In genomic region chr15:82277591-82277990, GRCm38 (mm10) we compare ENCODE assay signal across 15 mouse cellular contexts. TPM values are rescaled to one million over a fixed set of nuclear protein-coding genes. Genes with fewer than 3 reads are reported as not detected.
DNase-seq lines count a peak whose midpoint lies in the region; ATAC-seq lines count a peak whose summit lies in the region.
"Had no signal": no experiment of that assay in that cellular context is flagged by ENCODE, and none has a peak within 500 bp of the region (broad histone marks: within the 10 kb centered on the region; RNA-seq: fewer than 3 reads in every experiment).

No protein-coding gene starts in this region.

- ATAC-seq in forebrain, embryonic 13.5 days = no peak; the same call in 1 of the 2 replicates
- no peak for ATAC-seq in forebrain, embryonic 11.5 days (replicated peaks; ENCODE audit: low FRiP score)
- no peak for ATAC-seq in hindbrain, embryonic 13.5 days (ENCODE audit: low FRiP score)
- no peak for ATAC-seq in midbrain, embryonic 16.5 days

- no peaks in the 10 kb centered on the region for H3K9me3 ChIP-seq in forebrain, embryonic 13.5 days (replicated peaks)
- H3K9me3 ChIP-seq in forebrain, embryonic 11.5 days (ENCODE audit: control insufficient read depth, low read length) = no peaks in the 10 kb centered on the region
- no peaks in the 10 kb centered on the region for H3K9me3 ChIP-seq in hindbrain, embryonic 13.5 days
- no peaks in the 10 kb centered on the region for H3K9me3 ChIP-seq in midbrain, embryonic 16.5 days (replicated peaks; ENCODE audit: control insufficient read depth, low read length, poor library complexity, severe bottlenecking)
- H3K9me3 ChIP-seq: G1E had no signal

- no peak for DNase-seq in forebrain, embryonic 11.5 days (ENCODE audit: low spot score)
- peak; percentile 95 for DNase-seq in cerebellum, adult 9-11 months
- DNase-seq in adrenal gland, postnatal 25 days = no peak
- no peak for DNase-seq in lung, postnatal 14 days
- DNase-seq in heart, adult 11 months = no peak
- DNase-seq: adrenal gland, adult 8-10 months; gastrocnemius, adult 2 months; heart, postnatal 10 days; kidney, postnatal 14 days; lung, postnatal 36 days had no signal

- H3K4me1 ChIP-seq in forebrain, embryonic 13.5 days = peaks cover 39% of the 10 kb centered on the region
- H3K4me1 ChIP-seq in forebrain, embryonic 11.5 days (replicated peaks; ENCODE audit: control insufficient read depth, insufficient read depth, low read length) = peaks cover 6% of the 10 kb centered on the region; the same call in 1 of the 2 replicates
- peaks cover 44% of the 10 kb centered on the region for H3K4me1 ChIP-seq in hindbrain, embryonic 13.5 days (replicated peaks)
- peaks cover 34% of the 10 kb centered on the region for H3K4me1 ChIP-seq in midbrain, embryonic 16.5 days (ENCODE audit: control insufficient read depth, insufficient read depth, low read length)

- H3K4me2 ChIP-seq in forebrain, embryonic 13.5 days = peak overlapping the region; percentile 97
- no peak overlapping the region for H3K4me2 ChIP-seq in forebrain, embryonic 11.5 days (ENCODE audit: low read depth, low read length, severe bottlenecking)
- peak overlapping the region; percentile 95 for H3K4me2 ChIP-seq in hindbrain, embryonic 13.5 days
- peak overlapping the region; percentile 83 for H3K4me2 ChIP-seq in midbrain, embryonic 16.5 days (ENCODE audit: low read length)

- 71% methylated on average over 5 of the region's 5 CpGs for WGBS in forebrain, embryonic 13.5 days
- WGBS in forebrain, embryonic 11.5 days = 88% methylated on average over 5 of the region's 5 CpGs
- WGBS in hindbrain, embryonic 13.5 days = 70% methylated on average over 5 of the region's 5 CpGs
- WGBS in midbrain, embryonic 16.5 days = 76% methylated on average over 5 of the region's 5 CpGs

- peaks cover 47% of the 10 kb centered on the region for H3K36me3 ChIP-seq in forebrain, embryonic 13.5 days (ENCODE audit: poor library complexity, severe bottlenecking)
- peaks cover 11% of the 10 kb centered on the region; the same call in 1 of the 2 replicates for H3K36me3 ChIP-seq in forebrain, embryonic 11.5 days (ENCODE audit: control insufficient read depth, insufficient read depth, low read length)
- peaks cover 48% of the 10 kb centered on the region for H3K36me3 ChIP-seq in hindbrain, embryonic 13.5 days
- H3K36me3 ChIP-seq in midbrain, embryonic 16.5 days (ENCODE audit: control insufficient read depth, insufficient read depth, low read length) = peaks cover 15% of the 10 kb centered on the region
- H3K36me3 ChIP-seq: G1E had no signal

- peak overlapping the region; percentile 93 for H3K9ac ChIP-seq in forebrain, embryonic 13.5 days
- no peak overlapping the region for H3K9ac ChIP-seq in forebrain, embryonic 11.5 days (ENCODE audit: low read length)
- peak overlapping the region; percentile 98 for H3K9ac ChIP-seq in hindbrain, embryonic 13.5 days
- peak overlapping the region; percentile 51 for H3K9ac ChIP-seq in midbrain, embryonic 16.5 days (ENCODE audit: low read depth, low read length)

- H3K27me3 ChIP-seq in forebrain, embryonic 13.5 days = peaks cover 11% of the 10 kb centered on the region; the same call in 1 of the 2 replicates
- peaks cover 3% of the 10 kb centered on the region; the same call in 1 of the 2 replicates for H3K27me3 ChIP-seq in forebrain, embryonic 11.5 days (ENCODE audit: control insufficient read depth, insufficient read depth, low read length)
- H3K27me3 ChIP-seq in hindbrain, embryonic 13.5 days = peaks cover 16% of the 10 kb centered on the region
- no peaks in the 10 kb centered on the region for H3K27me3 ChIP-seq in midbrain, embryonic 16.5 days (ENCODE audit: control insufficient read depth, insufficient read depth, low read depth, low read length)

- H3K27ac ChIP-seq in forebrain, embryonic 13.5 days = peak overlapping the region; percentile 81
- H3K27ac ChIP-seq in forebrain, embryonic 11.5 days (ENCODE audit: low read depth, low read length) = no peak overlapping the region
- H3K27ac ChIP-seq in hindbrain, embryonic 13.5 days = peak overlapping the region; percentile 19
- H3K27ac ChIP-seq in midbrain, embryonic 16.5 days (ENCODE audit: low read length) = no peak overlapping the region; the same call in 1 of the 2 replicates
- H3K27ac ChIP-seq: gastrocnemius, adult 2 months had no signal

- H3K4me3 ChIP-seq in forebrain, embryonic 13.5 days = peak overlapping the region; percentile 77
- H3K4me3 ChIP-seq in forebrain, embryonic 11.5 days (ENCODE audit: low read depth, low read length) = no peak overlapping the region
- H3K4me3 ChIP-seq in hindbrain, embryonic 13.5 days = peak overlapping the region; percentile 81
- H3K4me3 ChIP-seq in midbrain, embryonic 16.5 days (ENCODE audit: low read depth, low read length) = peak overlapping the region; percentile 10; the same call in 1 of the 2 replicates
- H3K4me3 ChIP-seq: gastrocnemius, adult 2 months had no signal

RNA-seq across cellular contexts. Expression of gene Sept3, which starts 2.9 kb away (rescaled TPM):
- polyA plus RNA-seq in forebrain, embryonic 13.5 days (2015; fragmentation: Nextera tagmentation; extraction: Ambion mirVana) = 248 and 264 TPM in 2 replicates
- 157 and 162 TPM in 2 replicates for polyA plus RNA-seq in forebrain, embryonic 11.5 days (2014; fragmentation: Nextera tagmentation; extraction: Ambion mirVana)
- polyA plus RNA-seq in hindbrain, embryonic 13.5 days (2015; fragmentation: Nextera tagmentation; extraction: Ambion mirVana) = 329 and 346 TPM in 2 replicates
- 406 and 437 TPM in 2 replicates for polyA plus RNA-seq in midbrain, embryonic 16.5 days (2015; fragmentation: Nextera tagmentation; extraction: Ambion mirVana)
- 3.0 and 4.3 TPM in 2 replicates for total RNA-seq in adrenal gland, postnatal 25 days (2021)
- polyA plus RNA-seq: G1E had no signal

RNA-seq across cellular contexts. Expression of gene Wbp2nl, which starts 21.2 kb away (rescaled TPM):
- not detected in 2 replicates for polyA plus RNA-seq in forebrain, embryonic 13.5 days (2015; fragmentation: Nextera tagmentation; extraction: Ambion mirVana)
- polyA plus RNA-seq in forebrain, embryonic 11.5 days (2014; fragmentation: Nextera tagmentation; extraction: Ambion mirVana) = 0.19 TPM in 1 of 2 replicates, not detected in the other
- polyA plus RNA-seq in hindbrain, embryonic 13.5 days (2015; fragmentation: Nextera tagmentation; extraction: Ambion mirVana) = 0.16 and 0.18 TPM in 2 replicates
- polyA plus RNA-seq in midbrain, embryonic 16.5 days (2015; fragmentation: Nextera tagmentation; extraction: Ambion mirVana) = 0.25 TPM in 1 of 2 replicates, not detected in the other
- not detected in 2 replicates for total RNA-seq in adrenal gland, postnatal 25 days (2021)
- total RNA-seq: adrenal gland, adult 8-10 months; gastrocnemius, adult 2 months; heart, postnatal 10 days; liver, adult 2 months had no signal
- polyA plus RNA-seq: G1E; liver, adult 2 months had no signal

RNA-seq across cellular contexts. Expression of gene 1500009C09Rik, which starts 25.4 kb away (rescaled TPM):
- 7.7 and 7.8 TPM in 2 replicates for polyA plus RNA-seq in forebrain, embryonic 13.5 days (2015; fragmentation: Nextera tagmentation; extraction: Ambion mirVana)
- polyA plus RNA-seq in forebrain, embryonic 11.5 days (2014; fragmentation: Nextera tagmentation; extraction: Ambion mirVana) = 2.2 and 2.4 TPM in 2 replicates
- 8.9 and 9.2 TPM in 2 replicates for polyA plus RNA-seq in hindbrain, embryonic 13.5 days (2015; fragmentation: Nextera tagmentation; extraction: Ambion mirVana)
- polyA plus RNA-seq in midbrain, embryonic 16.5 days (2015; fragmentation: Nextera tagmentation; extraction: Ambion mirVana) = 21.0 and 21.7 TPM in 2 replicates
- total RNA-seq in adrenal gland, postnatal 25 days (2021) = 0.62 TPM in 1 of 2 replicates, not detected in the other
- total RNA-seq: G1E; gastrocnemius, adult 2 months; heart, postnatal 10 days had no signal
- polyA plus RNA-seq: G1E; liver, adult 2 months had no signal

RNA-seq across cellular contexts. Expression of gene Cenpm, which starts 33.0 kb away (rescaled TPM):
- polyA plus RNA-seq in forebrain, embryonic 13.5 days (2015; fragmentation: Nextera tagmentation; extraction: Ambion mirVana) = 71.5 and 76.5 TPM in 2 replicates
- 91.6 and 100 TPM in 2 replicates for polyA plus RNA-seq in forebrain, embryonic 11.5 days (2014; fragmentation: Nextera tagmentation; extraction: Ambion mirVana)
- 20.0 and 22.0 TPM in 2 replicates for polyA plus RNA-seq in hindbrain, embryonic 13.5 days (2015; fragmentation: Nextera tagmentation; extraction: Ambion mirVana)
- polyA plus RNA-seq in midbrain, embryonic 16.5 days (2015; fragmentation: Nextera tagmentation; extraction: Ambion mirVana) = 12.7 and 13.9 TPM in 2 replicates
- 5.9 and 7.5 TPM in 2 replicates for total RNA-seq in adrenal gland, postnatal 25 days (2021)
- total RNA-seq: gastrocnemius, adult 2 months had no signal

RNA-seq across cellular contexts. Expression of gene Tnfrsf13c, which starts 53.4 kb away (rescaled TPM):
- polyA plus RNA-seq in forebrain, embryonic 13.5 days (2015; fragmentation: Nextera tagmentation; extraction: Ambion mirVana) = 0.15 and 0.22 TPM in 2 replicates
- polyA plus RNA-seq in forebrain, embryonic 11.5 days (2014; fragmentation: Nextera tagmentation; extraction: Ambion mirVana) = 0.35 and 0.64 TPM in 2 replicates
- polyA plus RNA-seq in hindbrain, embryonic 13.5 days (2015; fragmentation: Nextera tagmentation; extraction: Ambion mirVana) = not detected in 2 replicates
- polyA plus RNA-seq in midbrain, embryonic 16.5 days (2015; fragmentation: Nextera tagmentation; extraction: Ambion mirVana) = 0.14 TPM in 1 of 2 replicates, not detected in the other
- total RNA-seq in adrenal gland, postnatal 25 days (2021) = 0.21 TPM in 1 of 2 replicates, not detected in the other
- total RNA-seq: gastrocnemius, adult 2 months had no signal

Comparison
In these comparisons a context has a peak if more than half of its experiments do, and no peak if none do; other contexts are left out.
1. H3K27ac ChIP-seq: peak in forebrain, embryonic 13.5 days (single experiment) and hindbrain, embryonic 13.5 days (single experiment); none in forebrain, embryonic 11.5 days (single experiment) and midbrain, embryonic 16.5 days (single experiment).